Mouse (Mus musculus) erythroid progenitor cell, adult 5-6 weeks (primary cell): ENCODE data around the gene Scn11a. TPM values are rescaled to one million over a fixed set of nuclear protein-coding genes. Genes with fewer than 3 reads are reported as not detected.

Experiments
- ATAC-seq: replicated peaks from 2 replicates; pipeline ENCODE4 v1.8.0; 2016; ENCODE audit warnings: moderate number of reproducible peaks, mild to moderate bottlenecking, moderate TSS enrichment, inconsistent platforms; ENCODE audit not compliant: poor library complexity, low FRiP score, severe bottlenecking
- total RNA-seq, 2 experiments: library from RNA; stranded (forward) in 1 of 2; stranded (reverse) in 1 of 2; fragments of 150-400 nt in 1 of 2; fragments of 186-747, 209-891 nt in 1 of 2; gene quantifications; 2 replicates each; pipeline versions ENCODE4 v1.2.3 to v1.2.4; 2015 to 2017; ENCODE audit warnings: low replicate concordance in 2 of 2

The Scn11a gene
- total RNA-seq, 2 experiments from 2014 or later: not detected

DNA sequence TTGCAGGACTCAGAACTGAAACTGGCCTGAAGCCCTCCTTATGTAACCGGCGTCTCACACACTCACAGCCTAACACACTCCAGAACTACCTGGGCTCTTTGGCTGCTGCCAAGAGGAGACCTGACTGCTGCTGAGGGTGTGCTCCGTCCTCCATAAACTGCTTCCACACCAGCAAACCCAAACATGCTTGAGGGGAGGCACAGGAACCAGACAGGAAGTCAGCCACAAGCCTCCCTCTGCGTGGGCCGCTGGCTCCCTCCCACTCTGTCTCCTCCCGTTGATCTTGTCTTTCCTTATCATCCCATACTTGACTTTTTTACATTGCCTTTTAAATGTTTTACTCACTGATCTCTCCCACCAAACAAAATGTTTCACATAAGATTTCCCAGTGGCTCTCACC lies 23.8 kb downstream of the Scn11a start:
- no peak for ATAC-seq

- ATAC-seq: no peak
These were observed 28.5 kb downstream of the Scn11a start for GRCm38 (mm10) chr9:119796791-119797190.

DNA sequence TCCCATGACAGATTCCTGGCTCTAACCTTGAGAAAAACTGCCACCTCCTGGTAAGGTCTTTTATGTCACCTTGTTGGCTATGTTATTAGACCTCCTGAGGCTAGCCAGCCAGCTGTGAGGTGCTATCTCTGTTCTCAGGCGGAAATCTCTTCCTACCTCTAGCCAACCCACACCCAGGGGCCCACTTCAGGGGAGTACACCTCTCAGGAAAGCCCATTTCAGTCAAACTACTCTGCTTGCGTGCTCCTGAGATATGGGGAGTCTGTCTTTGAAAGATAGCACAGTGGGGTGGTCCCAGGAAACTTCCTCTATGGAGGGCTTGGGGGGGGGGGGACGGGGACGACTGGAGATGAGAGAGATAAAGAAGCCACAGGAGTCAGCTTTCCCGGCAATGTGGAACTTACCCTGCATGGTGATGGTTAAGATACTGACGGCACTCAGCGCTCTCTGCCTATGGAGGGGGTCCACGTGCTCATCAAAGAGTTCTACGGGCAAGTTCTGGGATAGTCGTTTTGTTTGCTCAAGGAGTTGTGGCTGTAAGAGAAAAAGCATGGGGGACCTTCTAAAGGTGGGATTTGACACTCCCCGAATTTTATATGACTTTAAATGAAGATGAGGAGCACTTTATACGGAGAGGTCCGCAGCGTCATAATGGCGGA lies 29.9 kb downstream of the Scn11a start:
- ATAC-seq: no peak

GRCm38 (mm10) chr9:119794470-119794869 lies 30.8 kb downstream of the Scn11a start:
- ATAC-seq: no peak

DNA sequence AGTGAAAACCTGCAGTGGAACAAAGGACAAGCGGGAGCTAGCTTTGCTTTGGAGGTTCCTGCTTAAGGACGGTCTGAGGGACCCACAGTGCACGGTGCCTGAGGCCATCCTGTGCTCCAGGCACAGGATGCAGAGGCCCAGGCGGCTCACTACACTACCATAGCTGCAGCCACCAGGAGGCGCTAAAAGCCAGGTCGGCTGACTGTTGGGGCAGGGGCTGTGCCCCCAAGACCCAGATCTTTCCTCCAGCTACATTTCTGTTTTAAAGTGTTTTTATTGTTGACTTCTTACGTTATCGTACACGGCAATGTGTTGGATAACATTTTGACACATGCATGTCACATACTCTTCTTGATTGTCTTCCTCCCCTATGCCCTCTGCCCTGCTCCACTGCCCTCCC lies 32.8 kb downstream of the Scn11a start:
- no peak for ATAC-seq

DNA sequence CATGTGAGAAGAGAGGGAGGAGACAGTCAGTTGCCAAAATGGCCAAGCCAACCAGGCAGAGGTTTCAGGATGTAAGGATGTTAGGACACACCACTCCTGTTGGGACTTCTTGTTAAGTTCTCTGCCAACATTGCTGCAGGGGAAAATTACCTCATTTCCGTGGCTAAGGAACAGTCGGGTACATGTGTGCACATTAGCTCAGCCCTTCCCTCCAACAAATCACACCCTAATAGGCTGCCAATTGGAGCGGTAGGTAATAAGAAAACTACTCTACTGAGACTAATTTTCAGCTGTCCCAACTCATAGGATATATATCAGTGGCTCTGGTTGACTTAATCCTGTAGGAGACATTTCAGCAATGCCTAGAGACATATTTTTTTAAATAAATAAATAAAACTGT lies 44.4 kb downstream of the Scn11a start:
- ATAC-seq: no peak

GRCm38 (mm10) chr9:119776661-119777060 lies 48.6 kb downstream of the Scn11a start:
- no peak for ATAC-seq

DNA sequence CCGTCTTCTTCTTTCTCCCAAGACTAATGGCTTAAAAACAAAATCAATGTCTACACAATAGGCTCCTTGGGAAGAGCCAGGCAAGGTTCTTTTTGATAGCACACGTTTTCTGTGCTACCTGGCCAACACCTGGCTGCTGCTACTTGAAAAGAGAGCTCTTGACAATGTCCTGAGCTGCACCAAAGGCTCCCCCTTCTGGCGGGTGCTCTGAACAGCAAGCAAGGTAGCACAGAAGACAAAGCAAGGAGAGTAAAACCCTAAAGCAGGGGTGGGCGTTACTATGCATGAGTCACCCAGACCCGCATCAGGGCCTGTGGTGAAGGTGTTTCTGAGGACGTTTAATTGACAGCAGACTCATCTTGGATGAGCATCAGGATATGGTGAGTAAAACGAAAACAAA lies 56.7 kb downstream of the Scn11a start:
- ATAC-seq: no peak

GRCm38 (mm10) chr9:119760226-119760625 lies 65.0 kb downstream of the Scn11a start:
- ATAC-seq: no peak

- no peak for ATAC-seq
These were observed 65.8 kb downstream of the Scn11a start for GRCm38 (mm10) chr9:119759457-119759856.

DNA sequence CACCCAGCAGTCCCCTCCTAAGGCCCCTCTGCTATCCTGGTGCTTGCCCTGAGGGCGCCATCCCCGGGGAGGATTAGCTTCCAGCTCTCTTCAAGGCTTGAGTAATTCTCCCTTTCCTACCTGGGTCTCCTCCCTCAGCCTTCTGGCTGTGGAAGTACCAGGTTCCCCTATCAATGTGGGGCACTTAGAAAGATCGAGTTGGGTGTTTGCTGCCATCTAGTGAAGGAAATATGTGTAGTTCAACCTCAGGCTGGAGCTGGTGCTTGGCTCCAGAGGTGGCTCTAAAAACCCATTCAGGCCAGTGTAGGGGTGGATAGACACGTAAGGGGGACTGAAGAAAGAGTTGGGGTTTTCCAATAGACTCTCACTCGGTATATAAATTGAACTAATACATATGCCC lies 73.7 kb downstream of the Scn11a start:
- no peak for ATAC-seq

GRCm38 (mm10) chr9:119749112-119749511 lies 76.1 kb downstream of the Scn11a start:
- no peak for ATAC-seq

- ATAC-seq: no peak
These were observed 81.4 kb downstream of the Scn11a start for GRCm38 (mm10) chr9:119743900-119744299.

- ATAC-seq: no peak
These were observed 81.9 kb downstream of the Scn11a start for GRCm38 (mm10) chr9:119743312-119743711.

- no peak for ATAC-seq
These were observed 84.0 kb downstream of the Scn11a start for GRCm38 (mm10) chr9:119741101-119741786.

GRCm38 (mm10) chr9:119728412-119729097 lies 96.7 kb downstream of the Scn11a start:
- ATAC-seq: no peak

DNA sequence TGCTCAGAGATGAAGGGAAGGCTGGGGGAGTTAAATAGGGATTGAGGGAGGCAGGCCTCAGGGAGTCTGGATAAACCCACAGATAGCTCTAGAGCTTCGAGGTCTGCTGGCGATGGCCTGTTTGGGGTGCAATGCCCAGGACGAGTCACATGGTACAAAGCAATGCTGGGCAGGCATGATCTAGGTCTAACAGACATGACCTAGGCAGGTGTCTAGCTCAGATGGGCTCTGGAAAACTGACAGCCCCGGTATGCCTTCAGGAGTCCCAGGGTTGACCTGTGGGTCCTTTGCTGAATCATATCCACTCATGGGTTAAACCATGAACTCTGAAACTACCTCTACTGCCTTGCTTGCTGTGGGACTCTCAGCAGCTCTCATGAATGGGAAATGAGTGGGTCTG lies 98.3 kb downstream of the Scn11a start:
- ATAC-seq: no peak

DNA sequence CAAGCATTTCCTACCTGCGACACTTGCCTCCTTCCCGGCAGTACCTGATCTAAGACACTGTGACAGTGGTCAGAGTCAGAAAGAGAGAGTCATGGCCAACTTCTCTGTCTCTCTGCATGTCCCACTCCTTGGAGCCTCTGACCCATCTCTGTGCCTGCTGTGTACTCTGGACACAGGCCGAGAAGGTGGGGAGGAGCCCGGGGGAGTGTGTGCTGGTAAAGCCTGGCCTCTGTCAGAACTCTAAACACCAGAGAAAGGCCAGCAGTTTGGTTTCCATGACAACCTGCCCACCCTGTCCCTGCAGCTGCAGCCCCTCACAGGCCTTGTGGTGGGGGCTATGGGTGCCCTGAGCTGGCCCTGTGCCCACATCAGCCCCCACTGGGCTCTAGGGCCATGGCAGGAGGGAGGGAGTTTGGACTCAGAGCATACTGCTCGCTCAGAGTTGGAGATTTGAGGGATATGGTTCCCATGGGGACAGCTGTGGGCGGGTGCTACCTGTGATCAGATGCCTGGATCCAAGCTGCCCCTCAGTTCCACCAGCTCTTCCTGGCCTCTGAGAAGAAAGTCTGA lies 99.9 kb downstream of the Scn11a start:
- ATAC-seq: no peak

GRCm38 (mm10) chr9:119719222-119719621 lies 106.0 kb downstream of the Scn11a start, which contains the start of gene Scn10a:
TSS of gene Scn10a (minus strand) at chr9:119719322.
- no peak for ATAC-seq

DNA sequence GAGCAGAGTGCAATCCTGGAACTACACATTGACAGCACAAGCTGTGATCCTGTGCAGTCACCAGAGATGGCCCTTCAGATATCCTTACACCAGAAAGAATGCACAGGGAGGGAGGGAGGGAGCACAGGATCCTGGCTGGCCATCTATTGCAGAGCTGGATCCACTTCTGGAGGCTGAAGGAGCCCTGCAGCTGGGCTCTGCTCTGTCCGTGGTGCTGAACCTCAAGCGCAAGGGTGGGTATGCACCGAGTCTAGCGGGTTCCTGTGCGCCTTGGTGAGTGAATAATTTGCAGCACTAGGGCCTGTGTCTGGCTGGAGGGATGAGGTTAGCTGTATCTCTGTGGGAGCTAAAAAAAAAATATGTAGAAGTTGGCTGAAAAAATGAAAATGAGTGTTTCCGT lies 118.6 kb downstream of the Scn11a start:
- ATAC-seq: no peak
